Mouse (Mus musculus) heart, embryonic 16.5 days (tissue): Measurements from ENCODE around the gene Vmn1r139. TPM values are rescaled to one million over a fixed set of nuclear protein-coding genes. Genes with fewer than 3 reads are reported as not detected.
"Not testable (repeated sequence)": the region's sequence is repeated elsewhere in the genome, so short reads cannot be mapped to it uniquely, and the experiment has no call there.

Experiments
- ATAC-seq: fragments of 200-750 bp; cut with Nextera tagmentation; replicated peaks from 2 replicates; pipeline ENCODE4 v1.8.0; 2017; ENCODE audit warnings: moderate number of reproducible peaks; ENCODE audit not compliant: insufficient read depth, low FRiP score; ENCODE audit errors: extremely low read depth
- H3K27ac ChIP-seq: fragments of 300-500 bp; sonication (generic); 2 replicates; pipeline ENCODE4 v1.5.1; 2014; ENCODE audit warnings: mild to moderate bottlenecking, low read length, control low read depth, moderate library complexity
- H3K27me3 ChIP-seq: fragments of 300-500 bp; sonication (generic); 2 replicates; pipeline ENCODE4 v1.6.1; 2014; ENCODE audit warnings: low read length, mixed read lengths; ENCODE audit not compliant: control insufficient read depth, insufficient read depth
- H3K36me3 ChIP-seq: fragments of 300-500 bp; sonication (generic); 2 replicates; pipeline ENCODE4 v1.6.1; 2014; ENCODE audit not compliant: control insufficient read depth, insufficient read depth
- H3K4me1 ChIP-seq: fragments of 300-500 bp; sonication (generic); 2 replicates; pipeline ENCODE4 v1.6.1; 2014; ENCODE audit warnings: low read length, mixed read lengths; ENCODE audit not compliant: control insufficient read depth, insufficient read depth
- H3K4me2 ChIP-seq: fragments of 300-500 bp; sonication (generic); 2 replicates; pipeline ENCODE4 v1.6.1; 2014; ENCODE audit warnings: low read depth, mild to moderate bottlenecking, control low read depth, low read length
- H3K4me3 ChIP-seq: fragments of 300-500 bp; sonication (generic); 2 replicates; pipeline ENCODE4 v1.5.1; 2014; ENCODE audit warnings: mild to moderate bottlenecking, control low read depth, low read length
- H3K9ac ChIP-seq: fragments of 300-500 bp; sonication (generic); 2 replicates; pipeline ENCODE4 v1.6.1; 2014; ENCODE audit warnings: low read length, control low read depth
- H3K9me3 ChIP-seq: fragments of 300-500 bp; sonication (generic); replicated peaks from 2 replicates; pipeline ENCODE4 v1.6.1; 2016; ENCODE audit warnings: low read length; ENCODE audit not compliant: control insufficient read depth
- WGBS: fragments of 180-500 bp; shearing (Covaris S2); extraction: QIAGEN DNeasy Blood & Tissue Kit; methylation state at CpG from one replicate; pipeline ENCODE4 v1.1.7; 2014; 5-methylcytosine and 5-hydroxymethylcytosine counted together
- polyA plus RNA-seq: library from polyadenylated mRNA; unstranded; fragments of >200 nt; fragmentation: Nextera tagmentation; extraction: Ambion mirVana; gene quantifications from 2 replicates; pipeline ENCODE4 v1.2.1, GENCODE M21; 2015

Vmn1r139 gene
- not detected in 2 replicates for polyA plus RNA-seq

DNA sequence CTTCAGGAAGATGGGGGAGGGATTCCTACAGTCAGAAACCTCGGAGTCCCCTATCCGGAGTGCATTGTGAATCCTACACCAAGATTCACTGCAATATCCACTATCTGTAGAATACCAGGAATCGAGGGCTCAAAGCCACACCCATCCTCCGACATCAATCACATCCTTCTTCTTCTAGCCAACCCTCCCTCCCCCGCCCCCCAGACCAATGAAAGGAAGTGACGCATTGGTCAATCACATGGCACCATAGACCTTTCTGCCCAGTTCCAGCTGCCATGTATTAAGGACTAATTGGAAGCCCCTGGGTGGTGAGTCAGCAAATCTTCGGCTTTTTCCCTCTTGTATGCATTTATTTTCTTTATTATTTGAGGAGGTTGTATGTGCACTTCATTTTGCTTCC, at the start of gene Vmn1r139:
TSS of gene Vmn1r139 (plus strand) at position 301 of the 400 bp plus-strand sequence.
- not testable (repeated sequence) for H3K4me3 ChIP-seq, H3K4me1 ChIP-seq, H3K4me2 ChIP-seq, H3K27ac ChIP-seq, H3K9ac ChIP-seq, H3K36me3 ChIP-seq, ATAC-seq, H3K9me3 ChIP-seq, H3K27me3 ChIP-seq
- no CpG with 5 or more reads among the region's 7 CpGs for WGBS

DNA sequence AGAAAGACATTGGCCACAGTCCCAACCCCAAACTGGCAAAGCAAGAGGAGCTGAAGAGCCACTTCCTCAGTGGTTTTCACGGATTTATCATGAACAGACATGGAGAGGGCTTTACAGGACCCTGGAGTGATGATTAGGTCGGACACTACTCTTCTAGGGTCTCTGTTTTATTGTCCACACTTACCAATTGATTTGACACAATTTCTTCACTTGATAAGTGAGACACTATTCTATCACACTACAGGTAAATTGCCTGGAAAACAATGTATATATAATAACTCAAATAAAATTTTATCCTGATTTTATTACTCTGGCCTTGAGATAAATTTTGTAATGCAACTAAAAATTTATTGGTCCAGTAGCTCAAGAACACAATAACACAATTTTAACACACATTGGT, 40.1 kb upstream of the Vmn1r139 start, which contains the start of gene Vmn1r138:
TSS of gene Vmn1r138 (minus strand) at position 101 of the 400 bp plus-strand sequence.
- not testable (repeated sequence) for H3K4me1 ChIP-seq, ATAC-seq, H3K9ac ChIP-seq, H3K9me3 ChIP-seq, H3K27ac ChIP-seq, H3K4me2 ChIP-seq, H3K36me3 ChIP-seq, H3K4me3 ChIP-seq, H3K27me3 ChIP-seq
- no CpG with 5 or more reads among the region's 2 CpGs for WGBS

DNA sequence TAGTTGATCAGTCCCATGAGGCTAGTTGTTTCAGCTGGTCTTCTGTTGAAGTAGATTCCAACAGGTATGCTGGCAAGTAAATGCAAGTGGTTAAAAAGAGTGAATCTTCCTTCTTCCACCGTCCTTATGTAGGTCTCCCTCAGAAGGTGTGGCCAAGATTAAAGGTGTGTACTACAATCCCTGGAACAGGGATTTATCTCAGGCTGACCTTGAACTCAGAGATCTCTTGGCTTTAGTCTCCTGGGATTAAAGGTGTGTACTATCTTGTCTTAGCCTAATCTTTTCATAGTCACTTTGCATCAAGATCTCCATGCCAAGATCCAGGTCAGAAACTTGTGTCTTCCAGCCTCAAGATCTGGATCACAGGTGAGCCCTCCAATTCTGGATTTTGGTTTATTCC, 12.7 kb upstream of the Vmn1r139 start, which contains the start of gene Gm6176:
TSS of gene Gm6176 (minus strand) at position 101 of the 400 bp plus-strand sequence.
- not testable (repeated sequence) for H3K4me2 ChIP-seq, H3K27ac ChIP-seq, H3K36me3 ChIP-seq, ATAC-seq, H3K27me3 ChIP-seq, H3K9me3 ChIP-seq, H3K4me1 ChIP-seq, H3K4me3 ChIP-seq, H3K9ac ChIP-seq
- no CpG with 5 or more reads among the region's 1 CpGs for WGBS

DNA sequence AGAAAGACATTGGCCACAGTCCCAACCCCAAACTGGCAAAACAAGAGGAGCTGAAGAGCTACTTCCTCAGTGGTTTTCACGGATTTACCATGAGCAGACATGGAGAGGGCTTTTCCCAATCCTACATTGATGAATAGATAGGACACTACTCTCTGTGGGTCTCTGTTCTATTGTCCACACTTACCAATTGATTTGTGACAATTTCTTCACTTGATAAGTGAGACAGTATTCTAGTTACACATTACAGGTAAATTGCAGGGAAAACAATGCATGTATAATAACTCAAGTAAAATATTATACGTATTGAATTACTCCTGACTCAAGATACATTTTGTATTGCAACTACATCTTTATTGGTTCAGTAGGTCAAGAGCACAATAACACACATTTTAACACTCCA, 49.3 kb downstream of the Vmn1r139 start, which contains the start of gene Gm16451:
TSS of gene Gm16451 (minus strand) at position 101 of the 400 bp plus-strand sequence.
- H3K9ac ChIP-seq, H3K27ac ChIP-seq, ATAC-seq, H3K36me3 ChIP-seq, H3K4me2 ChIP-seq, H3K4me1 ChIP-seq, H3K9me3 ChIP-seq, H3K4me3 ChIP-seq, H3K27me3 ChIP-seq: not testable (repeated sequence)
- no CpG with 5 or more reads among the region's 2 CpGs for WGBS

DNA sequence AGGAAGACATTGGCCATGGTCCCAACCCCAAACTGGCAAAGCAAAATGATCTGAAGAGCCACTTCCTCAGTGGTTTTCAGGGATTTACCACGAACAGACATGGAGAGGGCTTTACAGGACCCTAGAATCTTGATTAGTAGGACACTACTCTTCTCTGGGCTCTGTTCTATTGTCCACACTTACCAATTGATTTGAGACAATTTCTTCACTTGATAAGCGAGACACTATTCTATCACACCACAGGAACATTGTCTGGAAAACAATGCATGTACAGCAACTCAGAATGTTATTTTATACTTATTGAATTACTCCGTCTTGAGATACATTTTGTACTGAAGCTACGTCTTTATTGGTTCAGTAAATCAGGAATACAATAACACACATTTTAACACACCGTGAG, 65.8 kb downstream of the Vmn1r139 start, which contains the start of gene Gm10666:
TSS of gene Gm10666 (minus strand) at position 101 of the 400 bp plus-strand sequence.
- not testable (repeated sequence) for H3K27ac ChIP-seq, ATAC-seq, H3K9ac ChIP-seq, H3K4me3 ChIP-seq, H3K27me3 ChIP-seq, H3K4me2 ChIP-seq, H3K36me3 ChIP-seq, H3K4me1 ChIP-seq, H3K9me3 ChIP-seq
- WGBS: no CpG with 5 or more reads among the region's 5 CpGs

Other genes starting within 250 kb of the Vmn1r139 start
- gene Vmn1r135, start 236.7 kb upstream of the Vmn1r139 start, polyA plus RNA-seq: not detected in 2 replicates
- not detected in 2 replicates for gene Gm5725, start 224.8 kb upstream of the Vmn1r139 start, polyA plus RNA-seq
- not detected in 2 replicates for gene Gm5891, start 147.8 kb upstream of the Vmn1r139 start, polyA plus RNA-seq
- not detected in 2 replicates for gene Vmn1r137, start 74.5 kb upstream of the Vmn1r139 start, polyA plus RNA-seq
- gene Vmn1r138, start 40.2 kb upstream of the Vmn1r139 start, polyA plus RNA-seq: not detected in 2 replicates
- gene Gm6176, start 12.8 kb upstream of the Vmn1r139 start, polyA plus RNA-seq: not detected in 2 replicates
- gene Gm16451, start 49.2 kb downstream of the Vmn1r139 start, polyA plus RNA-seq: not detected in 2 replicates
- gene Gm10666, start 65.7 kb downstream of the Vmn1r139 start, polyA plus RNA-seq: not detected in 2 replicates
- not detected in 2 replicates for gene Vmn1r142, start 95.0 kb downstream of the Vmn1r139 start, polyA plus RNA-seq
- gene Vmn1r143, start 120.3 kb downstream of the Vmn1r139 start, polyA plus RNA-seq: not detected in 2 replicates
- not detected in 2 replicates for gene Gm8653, start 132.2 kb downstream of the Vmn1r139 start, polyA plus RNA-seq
- not detected in 2 replicates for gene Gm8453, start 160.4 kb downstream of the Vmn1r139 start, polyA plus RNA-seq